Mouse (Mus musculus): ENCODE measurements at regions not wholly inside any gene's neighbourhood (a gene's known extent, or its start where the extent isn't known, plus 50 kb on each side); places are given as distances from the start of the nearest gene placed in this dataset.

- no peak for DNase-seq
Observed at GRCm38 (mm10) chr4:26637859-26638258, 291.2 kb upstream of the Manea start.

- no peak for DNase-seq
Observed at GRCm38 (mm10) chr4:26630553-26631206, 284.0 kb upstream of the Manea start.

- DNase-seq, result no peak
Observed at GRCm38 (mm10) chr4:26629710-26630109, 283.0 kb upstream of the Manea start.

- DNase-seq, result no peak
Observed at GRCm38 (mm10) chr4:26627744-26628143, 281.1 kb upstream of the Manea start.

GRCm38 (mm10) chr4:26589081-26589869 lies 242.6 kb upstream of the Manea start:
- DNase-seq, result no peak

- no peak for DNase-seq
Observed at GRCm38 (mm10) chr4:26555690-26556089, 209.0 kb upstream of the Manea start.

GRCm38 (mm10) chr4:26543833-26544232 lies 197.1 kb upstream of the Manea start:
- no peak for DNase-seq

- DNase-seq, result no peak
Observed at GRCm38 (mm10) chr4:26542511-26542910, 195.8 kb upstream of the Manea start.

GRCm38 (mm10) chr4:26508004-26508403 lies 161.3 kb upstream of the Manea start:
- DNase-seq, result no peak

- DNase-seq, result peak in 1 of 2 experiments; percentile 16
Observed at GRCm38 (mm10) chr4:26494262-26494661, 147.6 kb upstream of the Manea start.

- DNase-seq, result no peak
Observed at GRCm38 (mm10) chr4:26474913-26475312, 128.2 kb upstream of the Manea start.

GRCm38 (mm10) chr4:26441533-26441932 lies 94.8 kb upstream of the Manea start:
- DNase-seq, result no peak

- DNase-seq, result no peak
Observed at GRCm38 (mm10) chr4:26422084-26422483, 75.4 kb upstream of the Manea start.

- DNase-seq, result peak; percentile 26 to 27
Observed at GRCm38 (mm10) chr4:26404266-26404665, 57.6 kb upstream of the Manea start.

- DNase-seq, result peak; percentile 89 to 96
Observed at GRCm38 (mm10) chr4:26402213-26402612, 55.5 kb upstream of the Manea start.
